Mouse (Mus musculus) embryonic facial prominence, embryonic 11.5 days (tissue): ENCODE results near the gene Serpinb6b. TPM values are rescaled to one million over a fixed set of nuclear protein-coding genes. Genes with fewer than 3 reads are reported as not detected.

Experiments
- ATAC-seq: fragments of 200-750 bp; cut with Nextera tagmentation; replicated peaks from 2 replicates; pipeline ENCODE4 v1.8.0; 2017; ENCODE audit warnings: low read depth; ENCODE audit not compliant: insufficient number of reproducible peaks, low FRiP score, low TSS enrichment
- DNase-seq: peaks from one replicate; pipeline ENCODE4 v3.0.0-alpha.2; 2015; ENCODE audit warnings: low spot score
- H3K27ac ChIP-seq: fragments of 300-500 bp; sonication (generic); replicated peaks from 2 replicates; pipeline ENCODE4 v1.5.1; 2014; ENCODE audit warnings: mild to moderate bottlenecking, low read depth, low read length, control low read depth
- H3K27me3 ChIP-seq: fragments of 300-500 bp; sonication (generic); 2 replicates; pipeline ENCODE4 v1.6.1; 2014; ENCODE audit warnings: mild to moderate bottlenecking, low read length, moderate library complexity, mixed read lengths; ENCODE audit not compliant: control insufficient read depth, insufficient read depth
- H3K36me3 ChIP-seq: fragments of 300-500 bp; sonication (generic); replicated peaks from 2 replicates; pipeline ENCODE4 v1.6.1; 2014; ENCODE audit warnings: low read depth, mild to moderate bottlenecking, low read length, moderate library complexity, mixed read lengths; ENCODE audit not compliant: control insufficient read depth, insufficient read depth
- H3K4me1 ChIP-seq: fragments of 300-500 bp; sonication (generic); 2 replicates; pipeline ENCODE4 v1.6.1; 2014; ENCODE audit warnings: low read length, mixed read lengths; ENCODE audit not compliant: control insufficient read depth, insufficient read depth
- H3K4me2 ChIP-seq: fragments of 300-500 bp; sonication (generic); 2 replicates; pipeline ENCODE4 v1.6.1; 2014; ENCODE audit warnings: low read depth, mild to moderate bottlenecking, control low read depth, low read length, moderate library complexity
- H3K4me3 ChIP-seq: fragments of 300-500 bp; sonication (generic); 2 replicates; pipeline ENCODE4 v1.5.1; 2014; ENCODE audit warnings: low read depth, low read length, control low read depth
- H3K9ac ChIP-seq: fragments of 300-500 bp; sonication (generic); replicated peaks from 2 replicates; pipeline ENCODE4 v1.6.1; 2014; ENCODE audit warnings: mild to moderate bottlenecking, control low read depth, low read length
- H3K9me3 ChIP-seq: fragments of 300-500 bp; sonication (generic); replicated peaks from 2 replicates; pipeline ENCODE4 v1.6.1; 2016; ENCODE audit warnings: mild to moderate bottlenecking, low read length, inconsistent platforms, mixed read lengths; ENCODE audit not compliant: control insufficient read depth
- WGBS: fragments of 180-500 bp; shearing (Covaris S2); extraction: QIAGEN DNeasy Blood & Tissue Kit; methylation state at CpG from one replicate; pipeline ENCODE4 v1.1.7; 2014; 5-methylcytosine and 5-hydroxymethylcytosine counted together
- polyA plus RNA-seq: library from polyadenylated mRNA; unstranded; fragments of >200 nt; fragmentation: Nextera tagmentation; extraction: Ambion mirVana; gene quantifications from 2 replicates; pipeline ENCODE4 v1.2.1, GENCODE M21; 2014

Gene Serpinb6b
- polyA plus RNA-seq, 1 experiment from 2014 or later = 2.0 TPM

- 51% methylated on average over 2 of the region's 2 CpGs for WGBS
- H3K4me1 ChIP-seq = no peaks in the 10 kb centered on the region
Measured at GRCm38 (mm10) chr13:33028146-33028545, 63.1 kb downstream of the Serpinb6b start.

GRCm38 (mm10) chr13:33028550-33028949 is 63.5 kb downstream of the Serpinb6b start:
- H3K9ac ChIP-seq = no peak overlapping the region
- 75% methylated on average over 2 of the region's 2 CpGs for WGBS
- ATAC-seq (no peak), DNase-seq (no peak)
- no peaks in the 10 kb centered on the region for H3K4me1 ChIP-seq
- H3K4me2 ChIP-seq = no peak overlapping the region
- H3K9me3 ChIP-seq = no peaks in the 10 kb centered on the region
- no peak overlapping the region for H3K4me3 ChIP-seq
- no peaks in the 10 kb centered on the region for H3K36me3 ChIP-seq
- H3K27me3 ChIP-seq = no peaks in the 10 kb centered on the region
- no peak overlapping the region for H3K27ac ChIP-seq

More at GRCm38 (mm10) chr13:33028146-33028545, 63.1 kb downstream of the Serpinb6b start:
- no peak for ATAC-seq
- Histone ChIP-seq H3K27ac (no peak overlapping the region), H3K4me3 (no peak overlapping the region), H3K9ac (no peak overlapping the region), H3K4me2 (no peak overlapping the region), H3K27me3 (no peaks in the 10 kb centered on the region), H3K36me3 (no peaks in the 10 kb centered on the region), H3K9me3 (no peaks in the 10 kb centered on the region)
- DNase-seq = no peak

Other genes starting within 250 kb of the Serpinb6b start
- gene Mylk4, start 181.3 kb upstream of the Serpinb6b start, polyA plus RNA-seq = 0.75 and 1.0 TPM in 2 replicates
- 13.3 and 14.5 TPM in 2 replicates for gene Wrnip1, start 163.2 kb upstream of the Serpinb6b start, polyA plus RNA-seq
- gene D930007J09Rik, start 162.4 kb upstream of the Serpinb6b start, polyA plus RNA-seq = not detected in 2 replicates
- 0.74 and 0.99 TPM in 2 replicates for gene Serpinb1a, start 114.0 kb upstream of the Serpinb6b start, polyA plus RNA-seq
- gene Serpinb1c, start 67.0 kb upstream of the Serpinb6b start, polyA plus RNA-seq = not detected in 2 replicates
- 2.4 and 2.7 TPM in 2 replicates for gene Serpinb9, start 38.0 kb downstream of the Serpinb6b start, polyA plus RNA-seq
- gene Serpinb9b, start 62.2 kb downstream of the Serpinb6b start, polyA plus RNA-seq = 0.20 TPM in 1 of 2 replicates, not detected in the other
- 0.15 and 0.32 TPM in 2 replicates for gene Serpinb1b, start 113.4 kb downstream of the Serpinb6b start, polyA plus RNA-seq
- not detected in 2 replicates for gene Serpinb9c, start 194.5 kb downstream of the Serpinb6b start, polyA plus RNA-seq
- gene Serpinb9d, start 227.8 kb downstream of the Serpinb6b start, polyA plus RNA-seq = not detected in 2 replicates